Mouse (Mus musculus): ENCODE results near the gene Themis. TPM values are rescaled to one million over a fixed set of nuclear protein-coding genes. Genes with fewer than 3 reads are reported as not detected.

Themis gene
- not detected for polyA plus RNA-seq (2014; fragmentation: Illumina TruSeq; extraction: RNeasy Lipid Tissue Mini Kit (QIAGEN cat#74804); ENCODE audit: low read depth, low replicate concordance)

GRCm38 (mm10) chr10:28668261-28668660, at the start of gene Themis:
Themis (plus strand) TSS chr10:28668360.

Measured in heart, adult 10 weeks (tissue).